Mouse (Mus musculus) cerebellum, postnatal 10 days (tissue): ENCODE data around the gene Jag1.

Source experiments
- DNase-seq, 2 experiments: peaks; one replicate each; pipeline ENCODE4 v3.0.0; 2021; ENCODE audit warnings: mixed read lengths in 2 of 2

Gene Jag1

GRCm38 (mm10) chr2:137099211-137099734, 17.2 kb downstream of the Jag1 start:
- no peak for DNase-seq

- DNase-seq = no peak
Observed at GRCm38 (mm10) chr2:137098269-137099035, 18.0 kb downstream of the Jag1 start.

GRCm38 (mm10) chr2:137096981-137097460, 19.4 kb downstream of the Jag1 start:
- no peak for DNase-seq

GRCm38 (mm10) chr2:137094301-137094700, 22.1 kb downstream of the Jag1 start:
- no peak for DNase-seq

- no peak for DNase-seq
Observed at GRCm38 (mm10) chr2:137093298-137093630, 23.2 kb downstream of the Jag1 start.

GRCm38 (mm10) chr2:137092523-137093297, 23.7 kb downstream of the Jag1 start:
- no peak for DNase-seq

GRCm38 (mm10) chr2:137091766-137092522, 24.5 kb downstream of the Jag1 start:
- DNase-seq = no peak

GRCm38 (mm10) chr2:137087705-137088104, 28.7 kb downstream of the Jag1 start:
- no peak for DNase-seq

GRCm38 (mm10) chr2:137086621-137087395, 29.6 kb downstream of the Jag1 start:
- no peak for DNase-seq

GRCm38 (mm10) chr2:137085257-137085656, 31.2 kb downstream of the Jag1 start:
- DNase-seq = no peak

- DNase-seq = no peak
Observed at GRCm38 (mm10) chr2:137082896-137083620, 33.4 kb downstream of the Jag1 start.

- DNase-seq = no peak
Observed at GRCm38 (mm10) chr2:137081001-137081400, 35.4 kb downstream of the Jag1 start.

- DNase-seq = no peak
Observed at GRCm38 (mm10) chr2:137080468-137080867, 36.0 kb downstream of the Jag1 start.

GRCm38 (mm10) chr2:137079721-137080320, 36.6 kb downstream of the Jag1 start:
- DNase-seq = no peak

- DNase-seq = no peak
Observed at GRCm38 (mm10) chr2:137078771-137079170, 37.7 kb downstream of the Jag1 start.

GRCm38 (mm10) chr2:137074313-137074620, 42.2 kb downstream of the Jag1 start:
- DNase-seq = no peak

- DNase-seq = no peak
Observed at GRCm38 (mm10) chr2:137073473-137074312, 42.8 kb downstream of the Jag1 start.

GRCm38 (mm10) chr2:137067479-137068110, 48.8 kb downstream of the Jag1 start:
- DNase-seq = peak; percentile 21 to 42

GRCm38 (mm10) chr2:137064513-137064912, 51.9 kb downstream of the Jag1 start:
- DNase-seq = no peak

GRCm38 (mm10) chr2:137063829-137064228, 52.6 kb downstream of the Jag1 start:
- DNase-seq = no peak
